In the genomic region with DNA sequence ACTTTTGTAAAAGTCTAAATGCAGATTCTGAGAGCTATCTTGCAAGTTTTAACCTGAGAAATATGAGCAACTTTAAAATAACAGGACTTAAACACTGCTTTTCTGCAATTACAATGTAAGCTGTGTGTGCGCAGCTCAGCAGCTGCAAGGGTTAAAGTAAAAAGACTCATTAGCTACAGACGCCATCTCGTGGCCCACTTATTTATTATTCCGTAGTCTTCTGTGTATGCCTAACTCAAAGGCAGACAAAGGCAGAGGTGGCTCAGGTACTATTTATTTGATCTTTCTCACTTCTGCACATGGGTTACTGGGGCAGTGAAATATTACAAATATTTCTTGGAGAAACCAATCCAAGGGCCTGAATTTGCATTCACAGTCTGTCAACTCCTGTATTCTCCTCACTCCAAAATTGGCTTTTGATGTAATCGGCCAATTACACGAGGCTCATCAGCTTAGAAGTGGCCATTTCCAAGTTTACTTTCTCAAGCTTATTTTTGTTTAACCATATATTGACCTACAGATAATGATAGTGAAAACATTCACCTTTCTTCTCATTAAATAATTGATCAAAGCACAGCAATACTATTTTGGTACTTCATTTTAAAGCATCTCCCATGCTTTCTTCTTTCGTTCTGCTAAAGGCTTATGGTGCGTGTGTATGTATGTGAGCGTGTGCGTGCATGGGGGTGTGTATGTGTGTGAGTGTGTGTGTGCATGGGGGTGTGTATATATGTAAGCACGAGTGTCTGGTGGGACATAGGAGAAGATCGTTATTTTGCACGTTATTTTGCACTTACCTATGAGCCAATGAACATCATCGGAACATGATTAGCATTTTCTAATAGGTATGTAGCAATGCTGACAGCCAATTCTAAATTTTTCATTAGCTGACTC, we compare ENCODE assay signal across 7 mouse cellular contexts.
DNase-seq lines count a peak whose midpoint lies in the region; ATAC-seq lines count a peak whose summit lies in the region.

No protein-coding gene starts in this region.

- H3K9ac ChIP-seq in hindbrain, embryonic 11.5 days (ENCODE audit: low read depth, low read length) = no peak overlapping the region
- no peak overlapping the region for H3K9ac ChIP-seq in neural tube, embryonic 12.5 days

- no peak overlapping the region for H3K4me3 ChIP-seq in hindbrain, embryonic 11.5 days (ENCODE audit: low read depth, low read length)
- no peak overlapping the region for H3K4me3 ChIP-seq in neural tube, embryonic 12.5 days

- peak; percentile 81 for ATAC-seq in hindbrain, embryonic 11.5 days (ENCODE audit: low FRiP score)
- ATAC-seq in neural tube, embryonic 12.5 days (ENCODE audit: low FRiP score, low read depth) = peak; percentile 70
- no peak for ATAC-seq in activated CD4-positive, CD25-positive, alpha-beta regulatory T cell, adult 4 months

- WGBS in hindbrain, embryonic 11.5 days = 72% methylated on average over 14 of the region's 14 CpGs
- WGBS in neural tube, embryonic 12.5 days = 71% methylated on average over 14 of the region's 14 CpGs

- H3K9me3 ChIP-seq in hindbrain, embryonic 11.5 days (ENCODE audit: control insufficient read depth, low read length) = no peaks in the 10 kb centered on the region
- H3K9me3 ChIP-seq in neural tube, embryonic 12.5 days = no peaks in the 10 kb centered on the region

- no peaks in the 10 kb centered on the region for H3K27me3 ChIP-seq in hindbrain, embryonic 11.5 days (ENCODE audit: control insufficient read depth, insufficient read depth, low read length)
- no peaks in the 10 kb centered on the region for H3K27me3 ChIP-seq in neural tube, embryonic 12.5 days (replicated peaks)

- no peaks in the 10 kb centered on the region for H3K4me1 ChIP-seq in hindbrain, embryonic 11.5 days (replicated peaks; ENCODE audit: control insufficient read depth, insufficient read depth, low read length)
- H3K4me1 ChIP-seq in neural tube, embryonic 12.5 days = no peaks in the 10 kb centered on the region

- H3K4me2 ChIP-seq in hindbrain, embryonic 11.5 days (replicated peaks; ENCODE audit: low read depth, low read length) = no peak overlapping the region
- H3K4me2 ChIP-seq in neural tube, embryonic 12.5 days (replicated peaks) = no peak overlapping the region

- no peaks in the 10 kb centered on the region for H3K36me3 ChIP-seq in hindbrain, embryonic 11.5 days (ENCODE audit: control insufficient read depth, insufficient read depth, low read length)
- no peaks in the 10 kb centered on the region for H3K36me3 ChIP-seq in neural tube, embryonic 12.5 days

- no peak overlapping the region for H3K27ac ChIP-seq in hindbrain, embryonic 11.5 days (ENCODE audit: low read depth, low read length)
- no peak overlapping the region for H3K27ac ChIP-seq in neural tube, embryonic 12.5 days

- peak; percentile 19 for DNase-seq in Muller cell, postnatal 12 days (ENCODE audit: inconsistent ontology term)
- DNase-seq in brain, adult 2 months (ENCODE audit: low read depth, low spot score) = peak; percentile 73
- peak; percentile 63 for DNase-seq in hindbrain, embryonic 11.5 days (ENCODE audit: low spot score)
- peak; percentile 22 to 52 for DNase-seq in layer of hippocampus, postnatal 36 days
- DNase-seq in spleen, postnatal 10 days (ENCODE audit: low spot score in 2 of 2) = no peak

Comparison
In these comparisons a context has a peak if more than half of its experiments do, and no peak if none do; other contexts are left out.
1. DNase-seq: peak in Muller cell, postnatal 12 days (single experiment), brain, adult 2 months (single experiment), hindbrain, embryonic 11.5 days (single experiment) and layer of hippocampus, postnatal 36 days (2 of 2); none in spleen, postnatal 10 days (0 of 2).